Mouse (Mus musculus) forebrain, embryonic 13.5 days (tissue): ENCODE results near the gene Hdgfl3. TPM values are rescaled to one million over a fixed set of nuclear protein-coding genes. Genes with fewer than 3 reads are reported as not detected.
"Not testable (repeated sequence)": the region's sequence is repeated elsewhere in the genome, so short reads cannot be mapped to it uniquely, and the experiment has no call there.

ENCODE experiments used
- ATAC-seq: fragments of 200-750 bp; cut with Nextera tagmentation; 2 replicates; pipeline ENCODE4 v1.8.0; 2017
- H3K27ac ChIP-seq: fragments of 300-500 bp; sonication (generic); 2 replicates; pipeline ENCODE4 v1.5.1; 2015; ENCODE audit warnings: inconsistent platforms, mild to moderate bottlenecking, moderate library complexity
- H3K27me3 ChIP-seq: fragments of 300-500 bp; sonication (generic); 2 replicates; pipeline ENCODE4 v1.6.1; 2015; ENCODE audit warnings: mild to moderate bottlenecking, inconsistent platforms
- H3K36me3 ChIP-seq: fragments of 300-500 bp; sonication (generic); 2 replicates; pipeline ENCODE4 v1.6.1; 2015; ENCODE audit warnings: mild to moderate bottlenecking, inconsistent platforms; ENCODE audit not compliant: poor library complexity, severe bottlenecking
- H3K4me1 ChIP-seq: fragments of 300-500 bp; sonication (generic); 2 replicates; pipeline ENCODE4 v1.6.1; 2015; ENCODE audit warnings: inconsistent platforms
- H3K4me2 ChIP-seq: fragments of 300-500 bp; sonication (generic); 2 replicates; pipeline ENCODE4 v1.6.1; 2015; ENCODE audit warnings: inconsistent platforms, mild to moderate bottlenecking, moderate library complexity
- H3K4me3 ChIP-seq: fragments of 300-500 bp; sonication (generic); 2 replicates; pipeline ENCODE4 v1.5.1; 2015; ENCODE audit warnings: mild to moderate bottlenecking, inconsistent platforms
- H3K9ac ChIP-seq: fragments of 300-500 bp; sonication (generic); 2 replicates; pipeline ENCODE4 v1.6.1; 2015; ENCODE audit warnings: mild to moderate bottlenecking, inconsistent platforms
- H3K9me3 ChIP-seq: fragments of 300-500 bp; sonication (generic); replicated peaks from 2 replicates; pipeline ENCODE4 v1.6.1; 2016; ENCODE audit warnings: inconsistent platforms
- WGBS: fragments of 180-500 bp; shearing (Covaris S2); methylation state at CpG from one replicate; pipeline ENCODE4 v1.1.7; 2015; 5-methylcytosine and 5-hydroxymethylcytosine counted together
- polyA plus RNA-seq: library from polyadenylated mRNA; unstranded; fragments of >200 nt; fragmentation: Nextera tagmentation; extraction: Ambion mirVana; gene quantifications from 2 replicates; pipeline ENCODE4 v1.2.1, GENCODE M21; 2015

Gene Hdgfl3
- polyA plus RNA-seq, 1 experiment from 2014 or later: 51.3 TPM

- no peak for ATAC-seq
- no peaks in the 10 kb centered on the region for H3K36me3 ChIP-seq
- no peak overlapping the region for H3K9ac ChIP-seq
- 68% methylated on average over 6 of the region's 6 CpGs for WGBS
- H3K27me3 ChIP-seq: no peaks in the 10 kb centered on the region
- peaks cover 13% of the 10 kb centered on the region; the same call in 1 of the 2 replicates for H3K4me1 ChIP-seq
- H3K4me3 ChIP-seq: no peak overlapping the region
- H3K4me2 ChIP-seq: no peak overlapping the region
- no peak overlapping the region for H3K27ac ChIP-seq
- H3K9me3 ChIP-seq: no peaks in the 10 kb centered on the region
Observed at GRCm38 (mm10) chr7:81839746-81840145, 94.5 kb downstream of the Hdgfl3 start.

GRCm38 (mm10) chr7:81837771-81838170 is 96.5 kb downstream of the Hdgfl3 start:
- peaks cover 13% of the 10 kb centered on the region; the same call in 1 of the 2 replicates for H3K4me1 ChIP-seq
- not testable (repeated sequence) for H3K4me3 ChIP-seq, ATAC-seq, H3K4me2 ChIP-seq, H3K27me3 ChIP-seq, H3K27ac ChIP-seq, H3K36me3 ChIP-seq, H3K9ac ChIP-seq, H3K9me3 ChIP-seq
- 87% methylated on average over 5 of the region's 5 CpGs for WGBS

GRCm38 (mm10) chr7:81835430-81835829 is 98.8 kb downstream of the Hdgfl3 start:
- Histone ChIP-seq H3K9me3 (no peaks in the 10 kb centered on the region), H3K9ac (no peak overlapping the region), H3K27me3 (no peaks in the 10 kb centered on the region), H3K4me2 (no peak overlapping the region), H3K4me3 (no peak overlapping the region), H3K4me1 (peaks cover 3% of the 10 kb centered on the region; the same call in 1 of the 2 replicates), H3K36me3 (no peaks in the 10 kb centered on the region), H3K27ac (no peak overlapping the region)
- no peak for ATAC-seq
- 86% methylated on average over 5 of the region's 5 CpGs for WGBS

GRCm38 (mm10) chr7:81834847-81835246 is 99.4 kb downstream of the Hdgfl3 start:
- no peak overlapping the region for H3K4me3 ChIP-seq
- no peak for ATAC-seq
- no peaks in the 10 kb centered on the region for H3K27me3 ChIP-seq
- 0 out of 2 replicates have a peak, but pooled peaks cover 2% of the 10 kb centered on the region for H3K4me1 ChIP-seq
- no peak overlapping the region for H3K27ac ChIP-seq
- H3K9ac ChIP-seq: no peak overlapping the region
- no peaks in the 10 kb centered on the region for H3K9me3 ChIP-seq
- H3K4me2 ChIP-seq: no peak overlapping the region
- no peaks in the 10 kb centered on the region for H3K36me3 ChIP-seq

Other genes with a start within 250 kb of the Hdgfl3 start
- 25.7 and 27.8 TPM in 2 replicates for gene Homer2, start 226.9 kb downstream of the Hdgfl3 start, polyA plus RNA-seq
- 154 and 158 TPM in 2 replicates for gene Ramac, start 171.5 kb downstream of the Hdgfl3 start, polyA plus RNA-seq
- 47.8 and 49.8 TPM in 2 replicates for gene 3110040N11Rik, start 145.0 kb downstream of the Hdgfl3 start, polyA plus RNA-seq
- 86.0 and 86.9 TPM in 2 replicates for gene Btbd1, start 105.0 kb downstream of the Hdgfl3 start, polyA plus RNA-seq
- not detected in 2 replicates for gene Gm10160, start 78.7 kb downstream of the Hdgfl3 start, polyA plus RNA-seq
- gene Tm6sf1, start 75.5 kb downstream of the Hdgfl3 start, polyA plus RNA-seq: 7.2 and 8.8 TPM in 2 replicates
- not detected in 2 replicates for gene Bnc1, start 57.8 kb upstream of the Hdgfl3 start, polyA plus RNA-seq
- gene Sh3gl3, start 239.4 kb upstream of the Hdgfl3 start, polyA plus RNA-seq: 26.4 and 27.5 TPM in 2 replicates